Mouse (Mus musculus) layer of hippocampus, postnatal 25 days (tissue): ENCODE results near the gene Piezo1. TPM values are rescaled to one million over a fixed set of nuclear protein-coding genes. Genes with fewer than 3 reads are reported as not detected.

Experiments
- DNase-seq, 2 experiments: peaks; one replicate each; pipeline ENCODE4 v3.0.0; 2022; ENCODE audit warnings: mixed read lengths in 2 of 2, low spot score in 1 of 2; ENCODE audit errors: extremely low spot score in 1 of 2
- total RNA-seq, 2 experiments: library from RNA; stranded (reverse); gene quantifications; 2 replicates each; pipeline ENCODE4 v1.2.3; 2021

Gene Piezo1
- total RNA-seq, 2 experiments from 2014 or later: 3.6 to 5.7 TPM

GRCm38 (mm10) chr8:122512392-122512791 is 38.7 kb downstream of the Piezo1 start:
- no peak for DNase-seq

DNA sequence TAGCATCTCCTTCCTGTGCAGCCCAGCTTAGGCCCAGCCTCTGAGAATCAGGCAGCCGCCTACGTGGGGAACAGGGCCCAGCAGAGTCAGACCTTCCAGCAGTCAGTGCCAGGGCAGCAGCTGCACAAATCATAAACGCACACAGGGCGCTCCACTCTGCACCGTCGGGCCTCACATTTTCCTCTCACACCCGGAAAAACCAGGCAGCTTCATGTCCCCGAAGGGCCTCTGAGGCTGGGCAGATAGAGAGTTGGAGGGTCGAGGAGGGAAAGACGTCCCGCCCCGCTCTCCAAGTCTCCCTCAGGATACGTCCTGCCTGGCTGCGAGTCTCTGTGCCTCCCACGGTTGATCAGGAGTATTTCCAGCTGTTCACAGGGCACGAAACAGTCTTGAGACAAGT is 39.6 kb downstream of the Piezo1 start:
- DNase-seq: no peak

GRCm38 (mm10) chr8:122500856-122501255 is 50.3 kb downstream of the Piezo1 start:
- DNase-seq: peak; percentile 69 to 80

GRCm38 (mm10) chr8:122497912-122498311 is 53.2 kb downstream of the Piezo1 start:
- no peak for DNase-seq

GRCm38 (mm10) chr8:122497016-122497734 is 54.0 kb downstream of the Piezo1 start:
- DNase-seq: no peak

- DNase-seq: peak in 1 of 2 experiments; percentile 19
Observed at GRCm38 (mm10) chr8:122488387-122488786, 62.7 kb downstream of the Piezo1 start.

DNA sequence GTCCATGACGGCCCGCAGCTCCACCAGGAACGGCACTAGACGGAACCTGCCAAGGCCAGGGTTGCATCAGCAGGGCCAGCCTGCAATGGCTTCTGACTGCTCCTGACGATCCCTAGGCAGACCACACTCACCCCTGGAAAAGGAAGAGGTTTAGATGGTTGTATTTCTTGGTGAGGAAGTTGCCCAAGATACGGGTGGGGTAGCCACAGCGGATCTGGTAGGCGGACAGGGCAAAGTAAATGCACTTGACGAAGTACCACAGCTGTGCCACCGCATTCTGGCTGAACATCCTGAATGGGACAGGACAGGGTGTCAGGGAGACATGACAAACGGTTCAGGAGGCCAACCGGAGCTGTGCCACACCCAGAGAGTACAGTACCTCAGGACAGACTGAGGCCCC is 66.3 kb downstream of the Piezo1 start:
- DNase-seq: no peak

GRCm38 (mm10) chr8:122483877-122484276 is 67.3 kb downstream of the Piezo1 start:
- no peak for DNase-seq

DNA sequence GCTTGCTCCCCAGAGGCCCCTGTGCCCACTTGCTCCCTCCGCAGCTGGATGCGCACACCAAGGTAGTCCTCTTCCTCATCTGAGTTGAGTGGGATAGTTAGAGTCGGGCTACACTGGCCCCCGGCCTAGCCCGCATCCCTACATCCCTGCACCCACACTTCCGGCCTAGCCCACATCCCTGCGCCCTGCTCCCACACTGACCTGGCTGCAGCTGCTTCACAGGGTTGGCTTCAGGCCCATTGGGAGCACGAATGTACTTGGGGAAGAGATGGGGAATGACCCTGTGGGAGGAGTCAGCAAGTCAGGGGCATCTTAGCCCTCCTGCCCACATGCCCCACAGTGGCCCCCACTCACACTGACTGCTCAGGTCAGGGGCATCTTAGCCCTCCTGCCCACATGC is 68.7 kb downstream of the Piezo1 start:
- no peak for DNase-seq

DNA sequence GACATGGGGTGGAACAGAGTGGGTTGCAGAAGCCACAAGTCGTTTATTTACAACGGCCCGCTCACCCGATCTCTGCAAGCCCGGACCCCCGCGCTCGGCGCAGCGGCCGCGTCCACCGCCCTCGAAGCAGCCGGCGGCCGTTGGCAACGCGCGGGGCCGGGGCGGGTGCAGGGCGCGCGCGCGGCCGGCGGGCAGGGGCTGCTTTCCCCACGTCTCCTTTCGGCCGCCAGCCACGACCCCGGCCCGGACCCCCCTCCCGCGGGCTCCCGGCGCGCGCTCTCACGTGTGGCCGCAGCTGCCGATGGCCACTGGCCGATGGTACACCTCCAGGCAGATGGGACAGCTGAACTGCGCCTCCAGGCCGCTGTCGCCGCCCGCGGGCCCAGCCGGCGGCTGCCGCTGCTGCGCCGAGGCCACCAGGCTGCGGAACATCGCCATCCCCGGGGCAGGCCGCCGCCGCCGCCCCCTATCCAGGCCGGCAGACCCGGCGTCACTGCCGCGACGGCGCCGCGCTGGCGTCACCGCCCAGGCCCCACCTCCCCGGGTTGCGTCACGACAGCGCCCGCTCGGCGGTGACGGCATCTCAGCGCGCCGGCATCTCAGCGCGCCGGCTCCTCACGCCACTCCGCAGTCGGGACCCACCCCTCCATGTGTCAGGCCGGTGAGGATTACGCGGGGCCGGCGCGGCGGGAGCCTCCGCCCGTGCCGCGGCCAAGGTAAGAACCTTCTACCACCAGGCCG is 75.4 kb downstream of the Piezo1 start, which contains the start of the genes Rnf166 and Ctu2:
Gene Rnf166 (minus strand): TSS at position 485 of the 741 bp plus-strand sequence.
Gene Ctu2 (plus strand): TSS at position 564 of the 741 bp plus-strand sequence.
- peak; percentile 94 to 97 for DNase-seq

GRCm38 (mm10) chr8:122474951-122475560 is 76.1 kb downstream of the Piezo1 start:
- peak in 1 of 2 experiments; percentile 16 for DNase-seq

GRCm38 (mm10) chr8:122473911-122474421 is 77.2 kb downstream of the Piezo1 start:
- DNase-seq: no peak

- DNase-seq: no peak
Observed at GRCm38 (mm10) chr8:122470691-122471090, 80.4 kb downstream of the Piezo1 start.

- no peak for DNase-seq
Observed at GRCm38 (mm10) chr8:122469965-122470364, 81.2 kb downstream of the Piezo1 start.

DNA sequence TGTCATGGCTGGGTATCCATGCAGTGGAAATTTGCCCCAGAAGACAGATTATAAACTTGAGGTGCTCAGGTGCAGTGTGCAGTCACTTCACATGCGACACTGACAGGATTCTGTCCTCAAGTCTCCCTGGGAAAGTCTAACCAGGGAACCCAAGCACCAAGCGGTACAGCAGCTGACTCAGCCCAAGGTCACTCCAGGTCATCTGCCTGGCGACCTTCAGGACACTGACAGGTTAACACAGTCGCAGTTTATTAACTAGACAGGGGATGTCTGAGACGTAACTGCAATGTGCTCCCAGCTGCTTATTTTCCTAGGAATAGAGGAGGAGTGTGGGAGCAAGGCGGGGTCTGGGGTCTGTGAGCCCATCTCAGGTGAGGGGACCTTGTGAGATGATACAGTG is 81.7 kb downstream of the Piezo1 start:
- no peak for DNase-seq

DNA sequence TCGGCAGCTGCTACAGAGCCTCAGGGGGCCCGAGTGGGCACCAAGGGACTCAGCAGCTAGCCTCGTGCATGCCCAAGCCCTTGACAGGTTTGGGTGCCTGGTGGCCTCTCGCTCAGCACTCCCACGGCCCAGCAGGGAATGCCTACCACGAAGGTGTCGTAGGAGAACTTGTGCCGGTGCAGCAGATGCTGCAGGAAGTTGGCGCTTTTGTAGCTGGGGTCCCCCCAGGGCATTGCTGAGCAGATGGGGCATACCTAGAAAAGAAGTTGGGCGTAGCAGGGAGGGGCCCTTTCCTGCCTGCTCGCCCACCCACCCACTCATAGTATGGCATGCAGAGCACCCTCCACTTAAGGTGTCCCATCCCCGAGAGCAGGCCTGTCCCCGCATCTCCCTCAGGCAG is 83.3 kb downstream of the Piezo1 start:
- no peak for DNase-seq

DNA sequence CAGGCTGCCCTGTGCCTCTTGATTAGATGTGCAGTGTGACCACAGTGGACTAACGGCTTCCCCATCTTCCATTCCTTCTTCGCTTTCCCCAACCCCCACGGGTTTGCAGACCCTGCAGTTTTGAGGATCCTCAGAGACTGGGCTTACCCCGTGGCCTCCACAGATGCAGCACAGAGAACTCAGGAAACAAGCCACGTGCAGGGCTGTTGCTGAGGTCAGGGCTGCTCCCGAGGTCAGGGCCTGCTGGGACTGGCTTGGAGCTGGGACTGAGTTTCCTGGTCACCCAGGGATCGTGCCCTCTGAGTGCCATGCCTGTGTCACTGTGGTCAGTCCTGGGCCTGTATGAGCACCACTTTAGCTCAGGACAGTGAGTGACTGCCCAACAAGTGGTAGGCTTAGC is 86.1 kb downstream of the Piezo1 start:
- no peak for DNase-seq

DNA sequence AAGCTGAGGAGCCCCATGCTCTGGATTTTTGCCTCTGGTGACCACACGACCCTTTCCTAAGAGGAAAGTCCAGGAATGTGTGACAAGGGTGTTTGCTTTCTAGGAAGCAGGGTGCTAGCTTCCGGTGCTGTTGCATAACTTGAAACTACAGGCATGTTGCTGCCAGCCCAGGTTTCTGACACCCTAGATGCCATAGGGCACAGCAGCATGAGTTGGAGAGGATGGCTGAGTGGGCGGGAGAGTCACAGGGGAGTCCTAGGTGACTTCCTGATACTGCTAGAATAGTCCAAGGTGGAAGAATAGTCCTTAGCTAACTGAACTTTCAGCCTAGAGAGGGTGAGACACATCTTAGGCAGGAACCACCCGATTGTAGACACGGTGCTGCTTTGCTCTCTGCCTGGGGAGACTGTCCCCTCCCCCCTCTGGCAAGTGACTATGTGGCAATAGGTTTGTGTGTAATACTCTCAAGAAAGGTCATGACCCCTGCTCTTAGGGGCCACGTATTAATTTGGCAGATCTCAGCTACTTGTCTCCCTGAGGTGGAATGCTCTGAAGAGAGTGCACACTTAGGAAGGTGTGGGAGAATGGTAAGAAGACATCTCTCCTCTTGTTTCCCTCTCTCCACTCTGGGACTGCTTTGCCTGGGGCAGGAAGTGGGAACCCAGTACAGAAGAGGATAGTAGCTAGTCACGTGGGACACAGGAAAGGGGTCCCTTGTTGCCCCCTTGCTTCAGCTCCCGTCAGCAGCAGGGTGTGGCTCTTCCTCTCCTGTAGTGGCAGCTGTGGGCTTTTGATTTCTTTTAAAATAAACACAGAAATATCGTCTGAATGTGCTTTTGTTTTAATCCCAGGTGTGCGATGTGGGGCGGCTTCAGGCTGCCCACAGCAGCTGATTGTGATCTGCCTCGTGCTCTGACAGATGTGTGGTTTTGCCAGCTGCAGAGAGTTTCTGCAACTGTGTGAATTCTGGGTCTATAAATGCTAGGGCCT is 87.2 kb downstream of the Piezo1 start:
- DNase-seq: no peak

DNA sequence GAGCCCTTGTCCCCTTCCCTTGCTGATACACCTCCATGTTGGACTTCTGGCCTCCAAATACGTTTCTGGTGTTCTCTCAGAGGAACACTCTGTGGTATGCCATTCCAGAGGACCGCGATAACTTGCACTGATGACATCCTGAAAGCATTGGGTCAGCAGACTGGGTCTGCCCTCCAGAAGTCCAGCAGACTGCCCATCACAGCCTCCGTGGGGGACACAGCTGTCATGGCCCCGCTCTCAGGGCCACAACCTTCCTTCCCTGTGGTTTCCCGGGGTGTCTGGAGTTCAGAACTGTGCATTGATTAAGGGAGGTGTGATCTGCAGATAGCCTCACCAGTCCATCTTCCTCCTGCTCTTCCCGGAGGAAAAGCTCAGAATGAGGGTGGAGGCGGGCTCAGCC is 88.6 kb downstream of the Piezo1 start:
- DNase-seq: no peak
